Mouse (Mus musculus) liver, postnatal 0 days (tissue): ENCODE measurements at regions not wholly inside any gene's neighbourhood (a gene's known extent, or its start where the extent isn't known, plus 50 kb on each side); places are given as distances from the start of the nearest gene placed in this dataset.

Experiments used
- ATAC-seq: fragments of 200-750 bp; cut with Nextera tagmentation; 2 replicates; pipeline ENCODE4 v1.8.0; 2017; ENCODE audit warnings: mild to moderate bottlenecking, moderate library complexity
- DNase-seq: peaks from one replicate; pipeline ENCODE4 v3.0.0-alpha.2; 2016
- H3K27ac ChIP-seq: fragments of 300-500 bp; sonication (generic); 2 replicates; pipeline ENCODE4 v1.5.1; 2014; ENCODE audit warnings: antibody characterized with exemption, moderate library complexity, mild to moderate bottlenecking, low read depth
- H3K27me3 ChIP-seq: fragments of 300-500 bp; sonication (generic); 2 replicates; pipeline ENCODE4 v1.6.1; 2014; ENCODE audit warnings: low read length, control low read depth, mixed read lengths; ENCODE audit not compliant: insufficient read depth
- H3K36me3 ChIP-seq: fragments of 300-500 bp; sonication (generic); replicated peaks from 2 replicates; pipeline ENCODE4 v1.6.1; 2014; ENCODE audit warnings: mild to moderate bottlenecking, control low read depth, low read length, moderate library complexity, mixed read lengths; ENCODE audit not compliant: insufficient read depth
- H3K4me1 ChIP-seq: fragments of 300-500 bp; sonication (generic); 2 replicates; pipeline ENCODE4 v1.6.1; 2014; ENCODE audit warnings: antibody characterized with exemption, mild to moderate bottlenecking, control low read depth; ENCODE audit not compliant: insufficient read depth
- H3K4me2 ChIP-seq: fragments of 300-500 bp; sonication (generic); 2 replicates; pipeline ENCODE4 v1.6.1; 2014; ENCODE audit warnings: low read depth, mild to moderate bottlenecking, low read length, moderate library complexity, mixed read lengths
- H3K4me3 ChIP-seq: fragments of 300-500 bp; sonication (generic); 2 replicates; pipeline ENCODE4 v1.5.1; 2014; ENCODE audit warnings: low read depth, low read length
- H3K9ac ChIP-seq: fragments of 300-500 bp; sonication (generic); replicated peaks from 2 replicates; pipeline ENCODE4 v1.6.1; 2014; ENCODE audit warnings: mild to moderate bottlenecking, moderate library complexity
- H3K9me3 ChIP-seq: fragments of 300-500 bp; sonication (generic); 2 replicates; pipeline ENCODE4 v1.6.1; 2016; ENCODE audit warnings: mild to moderate bottlenecking, control low read depth, low read length, mixed read lengths
- CTCF ChIP-seq: sonication (generic); IDR thresholded peaks from 2 replicates; pipeline ENCODE4 v1.5.1; 2016; ENCODE audit warnings: antibody characterized with exemption, low read depth
- EP300 ChIP-seq: IDR thresholded peaks from 2 replicates; pipeline ENCODE4 v1.6.1; 2016; ENCODE audit warnings: antibody characterized with exemption, low read depth, mild to moderate bottlenecking
- WGBS: fragments of 180-500 bp; shearing (Covaris S2); extraction: QIAGEN DNeasy Blood & Tissue Kit; methylation state at CpG from one replicate; pipeline ENCODE4 v1.1.7; 2014; ENCODE audit not compliant: insufficient replicate concordance; 5-methylcytosine and 5-hydroxymethylcytosine counted together

GRCm38 (mm10) chr6:112542692-112543091, 52.9 kb upstream of the Oxtr start:
- no peak for DNase-seq
- H3K4me3 ChIP-seq, result no peak overlapping the region
- no peak overlapping the region for H3K9ac ChIP-seq
- WGBS, result 47% methylated on average over 2 of the region's 2 CpGs
- no peak for TF ChIP-seq CTCF
- TF ChIP-seq EP300, result no peak
- no peak overlapping the region for H3K27ac ChIP-seq
- no peaks in the 10 kb centered on the region for H3K9me3 ChIP-seq
- H3K27me3 ChIP-seq, result no peaks in the 10 kb centered on the region
- no peak overlapping the region for H3K4me2 ChIP-seq
- no peaks in the 10 kb centered on the region for H3K36me3 ChIP-seq
- ATAC-seq, result no peak
- H3K4me1 ChIP-seq, result no peaks in the 10 kb centered on the region
